Mouse (Mus musculus): ENCODE data around the gene Gpc1.

GRCm38 (mm10) chr1:92781862-92782261 lies 49.6 kb upstream of the Gpc1 start:
- TF ChIP-seq CTCF (IDR thresholded peaks at IDR 0.05; ENCODE audit: extremely low read depth, insufficient read depth, insufficient read length, insufficient replicate concordance) (no peak), POLR2A (IDR thresholded peaks at IDR 0.05; ENCODE audit: low read depth, low read length) (no peak)

All from spleen, adult 2 months (tissue).